Mouse (Mus musculus): ENCODE results near the gene Igfbp3. TPM values are rescaled to one million over a fixed set of nuclear protein-coding genes. Genes with fewer than 3 reads are reported as not detected.
"Not testable (repeated sequence)": the region's sequence is repeated elsewhere in the genome, so short reads cannot be mapped to it uniquely, and the experiment has no call there.

Igfbp3 gene
- polyA plus RNA-seq, 1 experiment from 2014 or later = 18.4 TPM

DNA sequence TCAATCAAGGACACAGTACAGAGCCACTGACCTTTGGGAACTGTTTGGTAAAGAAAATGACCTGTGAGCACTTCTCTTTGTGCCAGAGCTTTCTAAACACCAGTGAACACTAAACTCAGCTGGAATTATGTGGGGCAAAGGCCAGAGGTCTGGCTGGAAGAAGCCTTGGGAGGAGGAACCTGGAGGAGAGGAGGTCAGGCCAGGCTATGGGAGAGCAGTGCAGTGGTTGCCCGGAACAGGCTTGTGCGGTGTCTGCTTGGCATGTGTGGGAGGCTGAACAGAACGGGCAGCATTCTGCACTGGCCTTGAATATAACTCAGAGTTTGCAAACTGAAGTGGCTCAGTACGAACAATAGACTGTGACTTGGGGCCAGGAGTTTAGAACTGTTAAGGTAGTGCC, 16.3 kb upstream of the Igfbp3 start:
- H3K27ac ChIP-seq (replicated peaks) = no peak overlapping the region
- H3K9me3 ChIP-seq = no peaks in the 10 kb centered on the region
- WGBS = 84% methylated on average over 4 of the region's 4 CpGs
- H3K27me3 ChIP-seq = no peaks in the 10 kb centered on the region
- H3K4me3 ChIP-seq = no peak overlapping the region
- H3K9ac ChIP-seq = no peak overlapping the region
- H3K36me3 ChIP-seq = no peaks in the 10 kb centered on the region
- no peaks in the 10 kb centered on the region for H3K4me1 ChIP-seq (replicated peaks)
- no peak overlapping the region for H3K4me2 ChIP-seq
- ATAC-seq (ENCODE audit: low FRiP score, low read depth) = no peak

DNA sequence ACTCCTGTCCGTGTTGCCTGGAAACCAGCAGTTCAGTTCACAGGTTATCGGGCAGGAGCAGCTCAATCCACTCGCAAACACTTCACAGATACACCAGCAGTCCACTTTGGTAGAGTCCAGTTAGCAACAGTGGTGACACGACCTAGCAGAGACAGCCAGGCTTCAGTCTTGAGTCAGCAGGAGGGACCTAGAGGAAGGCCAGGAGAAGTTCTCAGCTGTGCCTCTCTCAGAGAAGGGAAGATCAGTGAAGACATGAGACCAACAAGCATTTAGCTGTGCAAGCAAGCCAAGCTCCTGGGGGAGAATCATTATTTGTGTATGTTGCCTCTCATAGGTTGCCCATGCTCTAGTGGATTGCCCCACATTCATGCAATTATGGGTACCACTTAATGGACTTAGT, 14.4 kb upstream of the Igfbp3 start:
- Histone ChIP-seq H3K27me3 (no peaks in the 10 kb centered on the region), H3K27ac (replicated peaks) (no peak overlapping the region), H3K4me3 (no peak overlapping the region), H3K9me3 (no peaks in the 10 kb centered on the region), H3K36me3 (no peaks in the 10 kb centered on the region), H3K9ac (no peak overlapping the region), H3K4me1 (replicated peaks) (no peaks in the 10 kb centered on the region), H3K4me2 (no peak overlapping the region)
- WGBS = 86% methylated on average over 4 of the region's 4 CpGs
- no peak for ATAC-seq (ENCODE audit: low FRiP score, low read depth)

DNA sequence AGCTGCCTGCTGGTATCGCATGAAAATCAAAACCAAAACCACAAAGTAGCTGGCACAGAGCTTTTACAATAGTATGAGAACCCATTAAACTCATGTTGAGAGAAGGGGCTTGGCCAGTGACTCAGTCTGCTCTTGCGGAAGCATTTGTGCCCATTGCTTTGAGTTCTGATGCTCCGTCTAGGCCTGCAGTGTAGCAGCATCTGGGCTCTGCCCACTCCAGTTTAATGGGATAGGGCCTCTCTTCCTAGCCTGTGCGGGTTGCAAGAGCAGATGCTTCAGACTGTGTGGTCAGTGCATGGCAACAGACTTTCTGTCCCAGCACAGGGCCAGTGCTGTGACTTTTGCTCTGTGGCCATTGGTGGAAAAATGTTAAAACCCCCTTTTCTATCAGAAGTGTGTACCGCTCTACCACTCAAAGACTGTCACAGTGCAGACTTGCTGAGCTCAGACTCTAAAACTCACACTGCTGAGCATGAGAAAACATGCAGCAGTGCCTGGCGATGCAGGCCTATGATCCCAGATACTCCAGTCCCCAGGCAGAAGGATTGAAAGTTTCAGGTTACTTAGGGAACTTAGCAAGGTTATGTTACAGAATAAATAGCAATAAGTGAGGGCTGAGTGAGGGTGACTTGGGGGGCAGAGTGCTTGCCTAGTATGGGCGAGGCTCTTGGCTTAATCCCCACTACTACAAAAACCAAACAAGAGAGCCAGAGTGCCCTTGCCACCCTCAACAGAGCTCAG, 13.3 kb upstream of the Igfbp3 start:
- ATAC-seq (ENCODE audit: low FRiP score, low read depth) = no peak
- 90% methylated on average over 7 of the region's 7 CpGs for WGBS
- H3K9me3 ChIP-seq = no peaks in the 10 kb centered on the region

DNA sequence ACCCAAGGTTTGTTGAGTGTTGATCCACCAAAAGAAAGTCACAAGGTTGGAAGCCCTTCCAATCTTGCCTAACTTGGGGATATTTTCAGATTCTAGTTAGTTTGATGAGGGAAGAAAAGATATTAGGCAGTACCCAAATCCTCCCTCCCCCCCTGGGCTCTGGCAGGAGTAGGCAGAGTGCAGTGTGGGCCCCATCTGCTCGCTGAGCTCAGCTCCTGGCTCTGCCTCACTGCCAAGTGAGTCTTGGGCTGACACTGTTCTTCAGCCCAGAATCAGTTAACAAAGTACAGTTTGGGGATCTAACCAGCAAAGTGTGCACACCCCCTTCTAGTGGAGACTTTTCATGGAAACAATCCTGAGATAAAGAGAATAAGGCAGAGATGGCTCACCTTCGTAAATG, 12.5 kb upstream of the Igfbp3 start:
- H3K9me3 ChIP-seq = no peaks in the 10 kb centered on the region
- no peak overlapping the region for H3K4me2 ChIP-seq
- 0 out of 2 replicates have a peak, but pooled peaks have one; percentile 66 for ATAC-seq (ENCODE audit: low FRiP score, low read depth)
- H3K27me3 ChIP-seq = no peaks in the 10 kb centered on the region
- no peak overlapping the region for H3K4me3 ChIP-seq
- no peaks in the 10 kb centered on the region for H3K4me1 ChIP-seq (replicated peaks)
- 72% methylated on average over 2 of the region's 2 CpGs for WGBS
- H3K9ac ChIP-seq = no peak overlapping the region
- H3K27ac ChIP-seq (replicated peaks) = no peak overlapping the region
- no peaks in the 10 kb centered on the region for H3K36me3 ChIP-seq

More for the DNA sequence above, 13.3 kb upstream of the Igfbp3 start:
- no peaks in the 10 kb centered on the region for H3K4me1 ChIP-seq (replicated peaks)
- no peak overlapping the region for H3K9ac ChIP-seq
- no peak overlapping the region for H3K4me2 ChIP-seq
- no peak overlapping the region for H3K4me3 ChIP-seq
- no peaks in the 10 kb centered on the region for H3K27me3 ChIP-seq
- H3K27ac ChIP-seq (replicated peaks) = no peak overlapping the region
- no peaks in the 10 kb centered on the region for H3K36me3 ChIP-seq

DNA sequence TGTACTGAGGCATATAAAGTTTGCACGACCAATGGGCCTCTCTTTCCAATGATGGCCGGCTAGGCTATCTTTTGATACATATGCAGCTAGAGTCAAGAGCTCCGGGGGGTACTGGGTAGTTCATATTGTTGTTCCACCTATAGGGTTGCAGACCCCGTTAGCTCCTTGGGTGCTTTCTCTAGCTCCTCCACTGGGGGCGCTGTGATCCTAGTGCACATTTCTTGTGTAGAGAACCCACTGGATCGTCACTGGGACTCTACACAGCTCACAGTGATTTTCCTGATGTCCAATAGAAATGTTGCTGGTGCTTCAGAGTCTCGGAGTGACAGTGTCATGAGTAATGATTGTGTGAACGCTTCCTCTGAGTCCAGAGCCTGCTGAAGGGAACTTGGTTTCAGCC, 8.1 kb upstream of the Igfbp3 start:
- 75% methylated on average over 8 of the region's 8 CpGs for WGBS
- not testable (repeated sequence) for H3K9ac ChIP-seq; H3K4me2 ChIP-seq; H3K36me3 ChIP-seq; H3K9me3 ChIP-seq; H3K4me3 ChIP-seq; ATAC-seq (ENCODE audit: low FRiP score, low read depth); H3K27ac ChIP-seq (replicated peaks); H3K4me1 ChIP-seq (replicated peaks); H3K27me3 ChIP-seq

DNA sequence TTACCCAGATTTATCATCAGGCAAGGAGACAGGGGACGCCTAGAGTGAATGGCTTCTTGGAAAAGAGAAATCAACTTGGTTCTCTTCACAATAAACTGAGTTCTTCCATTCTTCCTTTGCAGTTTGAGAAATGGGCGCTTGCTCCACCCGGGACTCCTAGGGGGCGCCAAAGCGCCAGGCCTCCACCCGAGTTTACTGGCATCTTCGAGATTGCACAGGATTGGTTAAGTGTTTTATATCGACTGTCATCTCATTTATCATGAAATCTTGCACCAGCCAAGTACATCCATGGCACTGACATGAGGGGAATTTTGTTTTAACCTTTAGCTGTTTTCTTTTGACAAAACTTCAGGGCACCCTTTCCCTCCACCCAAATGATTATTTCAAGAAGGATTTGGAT, 2.0 kb upstream of the Igfbp3 start:
- Histone ChIP-seq H3K36me3 (no peaks in the 10 kb centered on the region), H3K9ac (no peak overlapping the region), H3K4me1 (replicated peaks) (peaks cover 30% of the 10 kb centered on the region), H3K4me3 (no peak overlapping the region), H3K27me3 (peaks cover 3% of the 10 kb centered on the region; the same call in 1 of the 2 replicates), H3K9me3 (no peaks in the 10 kb centered on the region), H3K4me2 (no peak overlapping the region), H3K27ac (replicated peaks) (no peak overlapping the region)
- no peak for ATAC-seq (ENCODE audit: low FRiP score, low read depth)
- WGBS = 10% methylated on average over 8 of the region's 8 CpGs

DNA sequence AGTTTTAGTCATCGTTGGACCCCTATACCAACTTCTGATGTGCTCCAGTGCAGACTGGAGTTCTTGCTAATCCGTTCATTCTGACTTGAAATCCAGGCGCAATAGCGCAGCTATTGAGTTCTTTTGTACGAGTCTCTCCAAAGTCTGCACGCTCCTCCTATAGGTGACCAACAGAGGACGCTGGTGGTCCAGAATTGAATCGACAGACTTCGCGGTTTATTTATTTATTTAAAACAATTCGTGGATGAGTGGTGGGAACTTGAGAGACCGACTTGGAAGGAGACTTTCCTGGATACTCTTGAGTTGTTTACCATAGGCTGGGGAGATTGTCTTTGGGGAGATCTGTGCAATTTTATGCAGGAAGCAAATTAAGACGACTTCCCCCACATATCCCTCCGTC, 1.0 kb upstream of the Igfbp3 start:
- Histone ChIP-seq H3K4me3 (peak overlapping the region; percentile 73), H3K36me3 (no peaks in the 10 kb centered on the region), H3K27me3 (peaks cover 3% of the 10 kb centered on the region; the same call in 1 of the 2 replicates), H3K4me1 (replicated peaks) (peaks cover 33% of the 10 kb centered on the region), H3K27ac (replicated peaks) (no peak overlapping the region), H3K9ac (no peak overlapping the region), H3K9me3 (no peaks in the 10 kb centered on the region), H3K4me2 (peak overlapping the region; percentile 89)
- no peak for ATAC-seq (ENCODE audit: low FRiP score, low read depth)
- WGBS = 7% methylated on average over 14 of the region's 14 CpGs

DNA sequence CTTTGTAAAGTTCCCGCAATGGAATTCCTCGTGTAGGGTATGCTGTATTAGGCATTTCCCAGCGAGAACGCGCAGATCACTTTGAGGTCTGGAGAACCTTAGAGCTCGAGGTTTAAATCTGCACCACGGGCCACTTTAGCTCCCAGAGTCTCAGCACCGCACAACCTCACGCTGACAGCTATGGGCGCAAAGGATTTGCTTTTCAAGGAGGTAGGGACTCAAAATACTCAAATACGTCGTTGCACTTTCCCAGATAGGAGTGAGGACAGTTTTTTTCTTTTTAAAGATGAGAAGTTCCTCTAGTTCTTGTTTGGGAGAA, 578 bp upstream of the Igfbp3 start:
- WGBS = under 1% methylated on average over 12 of the region's 12 CpGs
- 0 out of 2 replicates have a peak, but pooled peaks have one; percentile 1 for ATAC-seq (ENCODE audit: low FRiP score, low read depth)
- H3K27ac ChIP-seq (replicated peaks) = peak overlapping the region; percentile 93; the same call in 1 of the 2 replicates

DNA sequence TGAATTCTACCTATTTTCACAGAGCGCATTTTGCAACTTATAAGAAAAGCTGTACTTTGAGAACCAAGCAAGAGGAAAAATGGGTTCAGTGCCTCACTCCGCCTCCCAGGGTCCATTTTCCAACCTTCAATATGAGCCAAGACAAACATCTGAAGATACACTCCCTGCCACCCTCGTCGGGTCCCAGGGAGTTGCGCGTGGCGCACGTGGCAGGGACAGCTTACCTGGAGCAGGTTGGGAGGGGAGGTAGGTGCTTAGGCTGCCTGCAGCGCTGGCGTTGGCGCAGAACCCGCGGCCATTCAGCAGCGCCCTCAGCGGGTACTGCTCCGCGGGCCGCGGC, 592 bp downstream of the Igfbp3 start:
- no peaks in the 10 kb centered on the region for H3K36me3 ChIP-seq
- H3K9ac ChIP-seq = peak overlapping the region; percentile 85
- no peak for ATAC-seq (ENCODE audit: low FRiP score, low read depth)
- 2% methylated on average over 19 of the region's 19 CpGs for WGBS
- peaks cover 3% of the 10 kb centered on the region; the same call in 1 of the 2 replicates for H3K27me3 ChIP-seq
- peaks cover 33% of the 10 kb centered on the region for H3K4me1 ChIP-seq (replicated peaks)
- peak overlapping the region; percentile 73 for H3K4me3 ChIP-seq
- H3K27ac ChIP-seq (replicated peaks) = peak overlapping the region; percentile 93
- H3K9me3 ChIP-seq = no peaks in the 10 kb centered on the region
- peak overlapping the region; percentile 89 for H3K4me2 ChIP-seq

More for the DNA sequence above, 578 bp upstream of the Igfbp3 start:
- peaks cover 3% of the 10 kb centered on the region; the same call in 1 of the 2 replicates for H3K27me3 ChIP-seq
- peak overlapping the region; percentile 89 for H3K4me2 ChIP-seq
- peaks cover 33% of the 10 kb centered on the region for H3K4me1 ChIP-seq (replicated peaks)
- H3K9me3 ChIP-seq = no peaks in the 10 kb centered on the region
- peak overlapping the region; percentile 73 for H3K4me3 ChIP-seq
- no peaks in the 10 kb centered on the region for H3K36me3 ChIP-seq
- peak overlapping the region; percentile 85 for H3K9ac ChIP-seq

DNA sequence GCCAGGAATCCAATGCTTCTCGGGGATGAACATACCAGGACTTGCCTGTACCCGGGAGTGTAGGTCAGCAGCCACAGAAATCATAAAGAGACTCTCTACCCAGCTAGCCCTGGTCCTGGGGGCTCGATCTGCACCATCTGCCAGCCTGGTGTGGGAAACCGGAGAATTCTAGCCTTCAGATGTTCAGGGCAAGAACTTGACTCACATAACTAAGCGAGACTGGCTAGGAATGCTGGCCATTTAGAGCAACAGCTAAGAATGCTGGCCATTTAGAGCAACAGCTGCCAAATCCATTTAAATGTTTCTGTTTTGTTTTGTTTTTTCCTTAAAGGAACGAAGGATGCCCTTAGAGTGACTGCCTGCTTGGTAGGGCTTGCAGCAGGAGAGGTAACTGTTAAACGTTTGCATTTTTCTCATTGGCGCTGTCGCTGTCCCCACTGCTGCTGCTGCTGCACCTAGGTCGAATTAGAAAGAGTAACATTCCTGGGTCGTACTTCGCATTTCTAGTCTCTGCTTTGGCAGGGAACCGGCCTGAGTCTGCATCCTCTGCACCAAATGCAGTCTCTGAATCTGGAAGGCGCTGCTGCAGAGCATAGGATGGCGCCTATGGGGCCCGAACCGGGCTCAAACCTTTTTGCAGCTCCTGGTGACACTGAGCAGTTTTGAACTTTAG, 1.5 kb downstream of the Igfbp3 start:
- Histone ChIP-seq H3K9me3 (no peaks in the 10 kb centered on the region), H3K4me1 (replicated peaks) (peaks cover 33% of the 10 kb centered on the region), H3K27me3 (peaks cover 3% of the 10 kb centered on the region; the same call in 1 of the 2 replicates), H3K36me3 (no peaks in the 10 kb centered on the region), H3K9ac (peak overlapping the region; percentile 85), H3K4me3 (peak overlapping the region; percentile 73), H3K4me2 (peak overlapping the region; percentile 89), H3K27ac (replicated peaks) (no peak overlapping the region)
- no peak for ATAC-seq (ENCODE audit: low FRiP score, low read depth)
- WGBS = 18% methylated on average over 17 of the region's 17 CpGs

DNA sequence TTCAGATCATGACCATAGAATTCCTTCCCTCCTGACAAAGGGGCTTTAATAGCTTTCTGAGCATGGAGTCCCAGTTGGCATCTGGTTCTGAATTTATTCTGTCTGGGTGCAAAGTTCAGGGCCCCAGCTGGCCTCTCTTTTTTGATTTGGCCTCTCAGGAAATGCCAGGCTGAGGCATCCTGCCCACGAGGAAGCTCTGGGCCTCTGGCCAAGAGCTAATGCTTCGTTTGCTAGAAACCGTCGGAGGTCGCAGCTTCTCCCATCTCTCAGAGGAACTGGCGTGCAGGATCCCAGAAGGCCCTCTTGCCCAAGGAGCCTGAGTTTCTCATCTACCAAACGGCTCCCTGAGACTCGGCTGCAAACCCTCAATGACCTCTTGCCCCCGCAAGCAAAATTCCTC, 2.5 kb downstream of the Igfbp3 start:
- Histone ChIP-seq H3K9me3 (no peaks in the 10 kb centered on the region), H3K27ac (replicated peaks) (no peak overlapping the region), H3K9ac (no peak overlapping the region), H3K36me3 (no peaks in the 10 kb centered on the region), H3K4me3 (no peak overlapping the region), H3K4me2 (peak overlapping the region; percentile 34), H3K27me3 (0 out of 2 replicates have a peak, but pooled peaks cover 3% of the 10 kb centered on the region), H3K4me1 (replicated peaks) (peaks cover 33% of the 10 kb centered on the region)
- no peak for ATAC-seq (ENCODE audit: low FRiP score, low read depth)
- 13% methylated on average over 9 of the region's 9 CpGs for WGBS

DNA sequence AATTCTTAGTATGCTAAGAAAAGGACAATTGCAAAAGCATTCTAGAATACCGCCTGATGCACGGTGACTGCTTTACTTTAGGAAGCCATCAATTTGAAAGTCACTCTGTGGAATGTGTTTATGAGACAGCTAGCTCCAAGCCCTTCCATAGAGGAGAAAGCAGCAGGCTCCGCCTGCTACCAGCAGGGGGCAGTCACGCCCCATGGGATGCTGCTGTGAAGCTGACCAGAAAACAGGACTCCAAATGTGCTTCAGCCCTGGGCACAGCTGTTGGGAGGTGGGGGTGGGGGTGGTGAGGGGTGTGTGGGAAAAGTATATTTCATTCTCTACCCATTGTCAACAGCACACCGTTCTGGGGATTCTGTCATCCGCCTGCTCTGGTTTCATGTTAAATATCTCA, 3.4 kb downstream of the Igfbp3 start:
- Histone ChIP-seq H3K9ac (no peak overlapping the region), H3K9me3 (no peaks in the 10 kb centered on the region), H3K4me2 (no peak overlapping the region), H3K4me1 (replicated peaks) (peaks cover 33% of the 10 kb centered on the region), H3K27me3 (0 out of 2 replicates have a peak, but pooled peaks cover 3% of the 10 kb centered on the region), H3K27ac (replicated peaks) (no peak overlapping the region), H3K4me3 (no peak overlapping the region), H3K36me3 (no peaks in the 10 kb centered on the region)
- no peak for ATAC-seq (ENCODE audit: low FRiP score, low read depth)
- WGBS = 15% methylated on average over 6 of the region's 6 CpGs
